Mouse (Mus musculus) midbrain, embryonic 11.5 days (tissue): ENCODE measurements around the gene Slc25a35. TPM values are rescaled to one million over a fixed set of nuclear protein-coding genes. Genes with fewer than 3 reads are reported as not detected.
"Not testable (repeated sequence)": the region's sequence is repeated elsewhere in the genome, so short reads cannot be mapped to it uniquely, and the experiment has no call there.

Source experiments
- ATAC-seq: fragments of 200-750 bp; cut with Nextera tagmentation; 2 replicates; pipeline ENCODE4 v1.8.0; 2017; ENCODE audit warnings: moderate TSS enrichment, moderate library complexity; ENCODE audit not compliant: low FRiP score
- DNase-seq: peaks from one replicate; pipeline ENCODE4 v3.0.0; 2015; ENCODE audit warnings: low spot score; ENCODE audit errors: missing footprints
- H3K27ac ChIP-seq: fragments of 300-500 bp; sonication (generic); 2 replicates; pipeline ENCODE4 v1.5.1; 2014; ENCODE audit warnings: low read depth, low read length
- H3K27me3 ChIP-seq: fragments of 300-500 bp; sonication (generic); 2 replicates; pipeline ENCODE4 v1.6.1; 2014; ENCODE audit warnings: mild to moderate bottlenecking, low read length, moderate library complexity, mixed read lengths; ENCODE audit not compliant: control insufficient read depth, insufficient read depth
- H3K36me3 ChIP-seq: fragments of 300-500 bp; sonication (generic); 2 replicates; pipeline ENCODE4 v1.6.1; 2014; ENCODE audit warnings: mild to moderate bottlenecking, low read length, moderate library complexity, mixed read lengths; ENCODE audit not compliant: control insufficient read depth, insufficient read depth
- H3K4me1 ChIP-seq: fragments of 300-500 bp; sonication (generic); 2 replicates; pipeline ENCODE4 v1.6.1; 2014; ENCODE audit warnings: low read length; ENCODE audit not compliant: control insufficient read depth, insufficient read depth
- H3K4me2 ChIP-seq: fragments of 300-500 bp; sonication (generic); 2 replicates; pipeline ENCODE4 v1.6.1; 2014; ENCODE audit warnings: mild to moderate bottlenecking, moderate library complexity
- H3K4me3 ChIP-seq: fragments of 300-500 bp; sonication (generic); 2 replicates; pipeline ENCODE4 v1.5.1; 2014; ENCODE audit warnings: low read depth, low read length
- H3K9ac ChIP-seq: fragments of 300-500 bp; sonication (generic); 2 replicates; pipeline ENCODE4 v1.6.1; 2014; ENCODE audit warnings: low read length
- H3K9me3 ChIP-seq: fragments of 300-500 bp; sonication (generic); 2 replicates; pipeline ENCODE4 v1.6.1; 2016; ENCODE audit warnings: low read length; ENCODE audit not compliant: control insufficient read depth
- WGBS: fragments of 180-500 bp; shearing (Covaris S2); extraction: QIAGEN DNeasy Blood & Tissue Kit; methylation state at CpG from one replicate; pipeline ENCODE4 v1.1.7; 2014; 5-methylcytosine and 5-hydroxymethylcytosine counted together
- polyA plus RNA-seq: library from polyadenylated mRNA; unstranded; fragments of >200 nt; fragmentation: Nextera tagmentation; extraction: Ambion mirVana; gene quantifications from 2 replicates; pipeline ENCODE4 v1.2.1, GENCODE M21; 2014

Gene Slc25a35
- polyA plus RNA-seq, 1 experiment from 2014 or later = 1.2 TPM

- ATAC-seq = no peak
- H3K9me3 ChIP-seq = no peaks in the 10 kb centered on the region
- peak; percentile 69 for DNase-seq
- no peak overlapping the region for H3K4me2 ChIP-seq
- H3K4me1 ChIP-seq = peaks cover 2% of the 10 kb centered on the region; the same call in 1 of the 2 replicates
- WGBS = 64% methylated on average over 1 of the region's 1 CpGs
- no peaks in the 10 kb centered on the region for H3K36me3 ChIP-seq
- no peak overlapping the region for H3K4me3 ChIP-seq
- no peak overlapping the region for H3K27ac ChIP-seq
- H3K27me3 ChIP-seq = no peaks in the 10 kb centered on the region; the same call in 1 of the 2 replicates
- no peak overlapping the region for H3K9ac ChIP-seq
Measured at GRCm38 (mm10) chr11:68966554-68966953, 1.4 kb upstream of the Slc25a35 start.

DNA sequence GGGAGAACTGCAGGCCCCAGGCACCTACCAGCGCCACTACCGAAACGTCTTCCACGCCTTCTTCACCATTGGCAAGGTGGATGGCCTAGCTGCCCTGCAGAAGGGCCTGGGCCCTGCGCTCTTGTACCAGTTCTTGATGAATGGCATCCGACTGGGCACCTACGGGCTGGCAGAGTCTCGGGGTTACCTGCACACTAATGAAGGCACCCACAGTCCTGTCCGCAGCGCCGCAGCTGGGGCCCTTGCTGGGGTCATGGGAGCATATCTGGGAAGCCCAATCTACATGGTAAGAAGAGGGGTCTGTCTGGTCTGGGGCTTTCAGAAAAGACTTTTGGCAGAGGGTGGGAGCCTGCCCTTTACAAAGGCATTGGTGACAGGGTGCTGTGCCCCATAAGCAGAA, 821 bp downstream of the Slc25a35 start:
- Histone ChIP-seq H3K9me3 (no peaks in the 10 kb centered on the region), H3K9ac (no peak overlapping the region), H3K36me3 (no peaks in the 10 kb centered on the region), H3K27me3 (no peaks in the 10 kb centered on the region; the same call in 1 of the 2 replicates), H3K4me2 (no peak overlapping the region; the same call in 1 of the 2 replicates), H3K27ac (no peak overlapping the region), H3K4me3 (no peak overlapping the region), H3K4me1 (peaks cover 6% of the 10 kb centered on the region)
- 82% methylated on average over 11 of the region's 11 CpGs for WGBS
- no peak for ATAC-seq
- DNase-seq = peak; percentile 19

GRCm38 (mm10) chr11:68970232-68970631, 2.3 kb downstream of the Slc25a35 start:
- DNase-seq = no peak
- no peak overlapping the region for H3K9ac ChIP-seq
- no peaks in the 10 kb centered on the region for H3K36me3 ChIP-seq
- no peak overlapping the region for H3K4me2 ChIP-seq
- no peak overlapping the region for H3K4me3 ChIP-seq
- peaks cover 9% of the 10 kb centered on the region for H3K4me1 ChIP-seq
- no peak overlapping the region for H3K27ac ChIP-seq
- peaks cover 2% of the 10 kb centered on the region; the same call in 1 of the 2 replicates for H3K27me3 ChIP-seq
- ATAC-seq = no peak
- 80% methylated on average over 4 of the region's 4 CpGs for WGBS
- no peaks in the 10 kb centered on the region for H3K9me3 ChIP-seq

- ATAC-seq = peak; percentile 92
- H3K36me3 ChIP-seq, H3K27ac ChIP-seq, H3K9me3 ChIP-seq, H3K27me3 ChIP-seq, H3K4me1 ChIP-seq: not testable (repeated sequence)
- under 1% methylated on average over 35 of the region's 38 CpGs for WGBS
- Histone ChIP-seq H3K9ac (peak overlapping the region; percentile 40; the same call in 1 of the 2 replicates), H3K4me2 (peak overlapping the region; percentile 54), H3K4me3 (peak overlapping the region; percentile 38)
- peak; percentile 99 for DNase-seq
Measured at GRCm38 (mm10) chr11:68973250-68974058, 5.5 kb downstream of the Slc25a35 start.

DNA sequence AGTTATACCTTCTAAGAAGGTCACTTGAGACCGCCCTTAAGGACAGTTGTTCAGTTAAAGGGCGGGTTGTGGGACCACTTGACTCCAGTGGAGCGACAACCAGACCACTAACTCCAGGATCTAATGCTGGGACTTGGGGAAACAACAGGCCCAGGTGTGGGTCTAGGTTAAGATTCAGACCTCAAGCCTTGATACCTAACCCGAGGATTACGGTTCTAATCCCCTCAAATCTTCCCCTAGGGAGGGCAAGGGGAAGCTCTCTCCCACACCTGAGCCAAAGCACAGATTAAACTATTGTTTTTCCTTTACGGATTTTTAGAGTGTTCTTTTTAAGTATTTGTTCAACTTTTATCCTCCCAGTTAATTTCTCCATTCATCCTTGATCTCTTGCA, 6.1 kb downstream of the Slc25a35 start:
- Histone ChIP-seq H3K4me1 (peaks cover 7% of the 10 kb centered on the region), H3K27me3 (0 out of 2 replicates have a peak, but pooled peaks cover 2% of the 10 kb centered on the region), H3K9me3 (no peaks in the 10 kb centered on the region), H3K4me3 (peak overlapping the region; percentile 38), H3K4me2 (peak overlapping the region; percentile 54), H3K27ac (no peak overlapping the region), H3K9ac (0 out of 2 replicates have a peak overlapping the region, but pooled peaks have one; percentile 40), H3K36me3 (no peaks in the 10 kb centered on the region)
- WGBS = 28% methylated on average over 6 of the region's 6 CpGs
- no peak for ATAC-seq
- DNase-seq = no peak

DNA sequence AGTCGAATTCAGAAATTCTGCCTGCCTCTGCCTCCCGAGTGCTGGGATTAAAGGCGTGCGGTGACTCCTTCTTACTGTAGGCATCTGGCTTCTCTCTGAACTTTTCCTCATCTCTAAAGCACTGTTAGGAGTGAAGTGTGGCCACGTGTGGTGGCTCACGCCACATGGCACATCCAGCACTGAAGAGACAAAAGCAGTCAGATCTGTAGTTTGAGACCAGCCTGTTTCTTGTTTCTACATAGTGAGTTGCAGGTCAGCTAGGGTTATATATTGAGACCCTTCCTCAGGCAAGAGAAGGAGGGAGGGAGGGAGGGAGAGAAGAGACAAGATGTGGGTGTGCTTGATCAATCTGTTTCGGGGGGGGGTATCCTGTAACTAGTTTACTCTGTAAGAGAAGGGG, 7.2 kb downstream of the Slc25a35 start, which contains the start of gene Rangrf:
Rangrf (minus strand) TSS at position 101 of the 400 bp plus-strand sequence.
- Histone ChIP-seq H3K9me3 (no peaks in the 10 kb centered on the region), H3K27me3 (0 out of 2 replicates have a peak, but pooled peaks cover 2% of the 10 kb centered on the region), H3K4me3 (peak within 1 kb of the TSS; percentile 38), H3K36me3 (no peaks in the 10 kb centered on the region), H3K4me2 (peak within 1 kb of the TSS; percentile 54), H3K9ac (0 out of 2 replicates have a peak within 1 kb of the TSS, but pooled peaks have one; percentile 40), H3K4me1 (peaks cover 7% of the 10 kb centered on the region), H3K27ac (no peak within 1 kb of the TSS)
- 86% methylated on average over 7 of the region's 7 CpGs for WGBS
- no peak for ATAC-seq
- no peak for DNase-seq

DNA sequence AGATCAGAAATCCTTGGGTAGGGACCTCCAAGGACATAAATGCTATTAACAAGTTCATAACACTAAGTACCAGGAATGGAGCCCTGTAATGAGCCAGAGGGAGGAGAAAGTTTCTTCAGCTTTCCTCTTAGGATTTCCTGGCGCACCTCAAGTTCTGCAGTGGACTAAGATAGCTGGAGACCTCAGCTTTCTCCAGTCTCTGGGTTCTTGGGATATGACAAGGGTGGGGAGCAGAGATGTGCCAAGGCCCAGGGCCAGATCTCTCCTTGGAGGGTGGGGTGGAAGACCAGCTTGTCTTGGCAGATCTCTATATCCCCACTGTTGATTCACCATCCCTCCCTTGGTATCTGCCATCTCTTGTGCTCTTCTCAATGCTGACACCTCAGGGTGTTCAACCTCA, 7.7 kb downstream of the Slc25a35 start:
- no peaks in the 10 kb centered on the region for H3K9me3 ChIP-seq
- 89% methylated on average over 1 of the region's 1 CpGs for WGBS

DNA sequence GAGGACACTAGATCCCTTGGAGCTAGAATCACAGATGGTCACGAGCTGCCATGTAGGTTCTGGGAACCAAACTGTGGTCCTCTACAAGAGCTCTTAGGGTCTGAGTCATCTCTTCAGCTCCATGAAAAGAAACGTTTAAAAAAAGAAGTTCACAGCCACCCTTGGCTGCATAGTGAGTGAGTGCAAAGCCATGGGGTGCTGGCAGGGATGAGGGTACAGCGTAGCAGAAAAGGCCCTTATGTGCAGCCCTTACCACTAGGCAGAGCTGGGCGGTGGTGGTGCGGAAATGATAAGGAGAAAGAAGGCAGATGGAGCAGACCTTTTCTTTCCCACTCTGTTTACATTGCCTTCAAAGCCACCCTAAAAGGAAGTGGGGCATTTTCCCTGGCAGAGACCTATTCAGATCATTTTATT, 11.4 kb downstream of the Slc25a35 start:
- 69% methylated on average over 5 of the region's 5 CpGs for WGBS
- Histone ChIP-seq H3K9me3 (no peaks in the 10 kb centered on the region), H3K36me3 (no peaks in the 10 kb centered on the region), H3K4me1 (no peaks in the 10 kb centered on the region), H3K9ac (no peak overlapping the region), H3K27ac (no peak overlapping the region), H3K4me3 (no peak overlapping the region), H3K4me2 (no peak overlapping the region), H3K27me3 (0 out of 2 replicates have a peak, but pooled peaks cover 2% of the 10 kb centered on the region)
- DNase-seq = no peak
- no peak for ATAC-seq

More for the DNA sequence above, 7.7 kb downstream of the Slc25a35 start:
- Histone ChIP-seq H3K4me1 (peaks cover 7% of the 10 kb centered on the region), H3K36me3 (no peaks in the 10 kb centered on the region), H3K27ac (no peak overlapping the region), H3K9ac (no peak overlapping the region), H3K27me3 (0 out of 2 replicates have a peak, but pooled peaks cover 2% of the 10 kb centered on the region), H3K4me2 (no peak overlapping the region), H3K4me3 (no peak overlapping the region)
- ATAC-seq (no peak), DNase-seq (peak; percentile 68)

GRCm38 (mm10) chr11:68980919-68981318, 13.0 kb downstream of the Slc25a35 start:
- no peaks in the 10 kb centered on the region for H3K27me3 ChIP-seq
- H3K4me3 ChIP-seq = no peak overlapping the region
- WGBS = 73% methylated on average over 3 of the region's 3 CpGs
- no peaks in the 10 kb centered on the region for H3K36me3 ChIP-seq
- H3K9me3 ChIP-seq = no peaks in the 10 kb centered on the region
- ATAC-seq = no peak
- H3K9ac ChIP-seq = no peak overlapping the region
- H3K27ac ChIP-seq = no peak overlapping the region
- DNase-seq = peak; percentile 12
- H3K4me1 ChIP-seq = no peaks in the 10 kb centered on the region
- H3K4me2 ChIP-seq = no peak overlapping the region
